Mouse (Mus musculus) forelimb bud, embryonic 11.5 days (tissue): ENCODE results near the gene Dao.

Experiments
- DNase-seq: peaks from one replicate; pipeline ENCODE4 v3.0.0-alpha.2; 2012; ENCODE audit warnings: low read depth, low spot score

The Dao gene

GRCm38 (mm10) chr5:114067982-114068381 is 64.5 kb downstream of the Dao start:
- no peak for DNase-seq

DNA sequence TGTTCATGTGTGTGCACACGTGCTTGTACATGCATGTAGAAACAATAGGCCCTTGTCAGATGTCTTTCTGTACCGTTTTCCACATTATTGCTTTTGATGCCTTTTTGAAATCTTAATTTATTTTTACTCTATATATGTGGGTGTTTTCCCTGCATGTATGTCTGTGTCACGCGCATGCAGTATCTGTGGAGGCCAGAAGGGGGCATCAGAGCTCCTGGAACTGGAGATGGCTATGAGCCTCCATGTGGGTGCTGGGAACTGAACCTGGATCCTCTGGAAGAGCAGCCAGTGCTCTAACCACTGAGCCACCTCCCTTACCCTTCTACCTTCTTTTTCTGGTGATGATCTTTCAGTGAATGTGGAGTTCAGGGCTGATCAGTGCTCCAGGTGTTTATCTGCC is 67.4 kb downstream of the Dao start:
- DNase-seq: no peak

DNA sequence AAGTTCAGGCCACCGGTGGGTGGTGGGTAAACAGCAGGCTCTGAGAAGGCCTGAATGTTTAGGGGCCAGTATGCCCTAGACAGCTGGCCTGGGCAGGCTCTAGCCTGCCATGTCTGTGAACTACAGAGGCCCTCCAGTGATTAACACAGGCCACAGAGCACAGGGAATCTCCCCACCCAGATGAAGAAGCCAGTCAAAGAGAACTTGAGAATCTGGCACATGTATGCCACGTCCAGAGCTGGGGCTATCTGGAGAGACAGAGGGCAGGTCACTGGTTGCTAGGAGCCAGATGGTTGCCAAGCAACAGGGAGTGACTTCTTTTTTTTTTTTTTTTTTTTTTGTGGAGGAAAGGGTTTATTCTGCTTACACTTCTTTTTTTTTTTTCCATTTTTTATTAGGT is 68.8 kb downstream of the Dao start:
- no peak for DNase-seq
